Mouse (Mus musculus) C2C12 (cell line): Measurements from ENCODE around the gene Ubtd2. TPM values are rescaled to one million over a fixed set of nuclear protein-coding genes. Genes with fewer than 3 reads are reported as not detected.

ENCODE experiments used
- H3K27me3 ChIP-seq: one replicate; pipeline ENCODE4 v1.6.1; 2011; ENCODE audit not compliant: control insufficient read depth, insufficient read depth, insufficient read length
- H3K36me3 ChIP-seq: one replicate; pipeline ENCODE4 v1.6.1; 2011; ENCODE audit not compliant: control insufficient read depth, insufficient read depth
- H3K4me3 ChIP-seq: one replicate; pipeline ENCODE4 v1.5.1; 2011; ENCODE audit warnings: mild to moderate bottlenecking, control low read depth; ENCODE audit not compliant: poor library complexity, insufficient read depth, severe bottlenecking
- H3K79me2 ChIP-seq: one replicate; pipeline ENCODE4 v1.6.1; 2011; ENCODE audit not compliant: control insufficient read depth, insufficient read depth
- H3K79me3 ChIP-seq: one replicate; pipeline ENCODE4 v1.6.1; 2011; ENCODE audit warnings: low read depth, control low read depth
- H3ac ChIP-seq: one replicate; pipeline ENCODE3; 2011; ENCODE audit warnings: low read depth; ENCODE audit not compliant: control insufficient read depth, insufficient read length
- CEBPB ChIP-seq: IDR thresholded peaks from one replicate; pipeline ENCODE4 v1.6.1; 2011; ENCODE audit warnings: low read depth, mild to moderate bottlenecking, control low read depth, moderate library complexity
- CTCF ChIP-seq: IDR thresholded peaks from one replicate; pipeline ENCODE4 v1.5.1; 2011; ENCODE audit not compliant: control insufficient read depth, insufficient read depth, insufficient read length
- FOSL1 ChIP-seq: IDR thresholded peaks from one replicate; pipeline ENCODE4 v1.8.0; 2011; ENCODE audit warnings: mild to moderate bottlenecking, low read length; ENCODE audit not compliant: poor library complexity, insufficient read depth, severe bottlenecking
- MAX ChIP-seq: IDR thresholded peaks from one replicate; pipeline ENCODE4 v1.6.1; 2011; ENCODE audit warnings: mild to moderate bottlenecking, control low read depth
- MYOD1 ChIP-seq: IDR thresholded peaks from one replicate; pipeline ENCODE4 v1.6.1; 2011; ENCODE audit warnings: low read depth; ENCODE audit not compliant: control insufficient read depth, insufficient read length
- MYOG ChIP-seq: IDR thresholded peaks from one replicate; pipeline ENCODE4 v1.6.1; 2011; ENCODE audit not compliant: control insufficient read depth, insufficient read length; ENCODE audit errors: extremely low read depth
- USF1 ChIP-seq: IDR thresholded peaks from one replicate; pipeline ENCODE4 v1.6.1; 2011; ENCODE audit warnings: low read depth, mild to moderate bottlenecking, control low read depth, moderate library complexity
- polyA plus RNA-seq: library from polyadenylated mRNA; unstranded; fragments of >200 nt; fragmentation: generic; extraction: Trizol; gene quantifications from one replicate; pipeline ENCODE4 v1.2.1, GENCODE M21; 2012; ENCODE audit warnings: missing spikeins

The Ubtd2 gene
- polyA plus RNA-seq, 1 experiment, result 14.3 TPM

DNA sequence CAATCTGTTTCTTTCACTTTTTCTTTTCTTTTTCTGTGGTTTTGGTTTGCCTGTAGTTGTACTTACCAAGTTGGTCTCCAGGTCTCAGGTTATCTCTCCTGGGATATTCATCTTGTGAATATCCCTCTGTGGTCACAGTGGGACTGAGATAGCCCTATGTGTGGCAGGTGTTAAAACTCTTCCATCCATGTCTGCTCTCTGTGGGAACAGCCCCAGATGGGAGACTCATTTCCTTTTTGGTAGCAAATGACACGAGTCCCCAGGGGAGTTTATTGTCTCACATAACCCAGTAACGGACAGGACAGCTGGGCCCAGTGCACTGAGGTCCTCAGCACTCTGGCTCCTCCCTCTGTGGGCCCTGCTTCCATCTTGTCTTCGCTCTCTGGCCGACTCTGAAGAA is 94.9 kb downstream of the Ubtd2 start:
- Histone ChIP-seq H3K36me3 (peaks cover 2% of the 10 kb centered on the region), H3K79me2 (peaks cover 70% of the 10 kb centered on the region), H3K27me3 (no peaks in the 10 kb centered on the region), H3ac (no peak overlapping the region), H3K79me3 (peaks cover 15% of the 10 kb centered on the region), H3K4me3 (no peak overlapping the region)
- TF ChIP-seq FOSL1 (no peak), MYOD1 (peak; percentile 81)

DNA sequence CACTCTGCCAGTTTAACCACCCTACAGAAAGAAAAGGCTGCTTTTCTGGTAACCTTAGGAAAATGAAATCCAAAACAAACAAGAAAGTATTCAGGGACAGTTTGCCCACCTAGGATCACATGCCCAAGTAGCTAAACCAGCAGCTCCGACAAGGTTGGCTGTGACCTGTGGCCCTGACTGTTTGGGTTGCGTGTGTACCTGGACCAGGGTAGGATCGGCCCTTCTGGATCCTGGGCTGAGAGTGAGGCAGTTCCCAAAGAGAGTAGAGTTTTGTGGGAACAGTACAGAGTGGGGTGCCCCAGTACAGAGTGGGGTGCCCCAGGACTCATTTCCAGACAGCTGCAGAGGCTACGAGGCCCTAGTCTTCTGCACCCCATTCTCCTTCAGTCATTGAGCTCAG is 95.9 kb downstream of the Ubtd2 start:
- Histone ChIP-seq H3K36me3 (peaks cover 9% of the 10 kb centered on the region), H3K4me3 (no peak overlapping the region), H3K27me3 (no peaks in the 10 kb centered on the region), H3K79me3 (peaks cover 15% of the 10 kb centered on the region), H3K79me2 (peaks cover 72% of the 10 kb centered on the region), H3ac (no peak overlapping the region)
- TF ChIP-seq CEBPB, result no peak
- TF ChIP-seq MYOD1, result no peak
- TF ChIP-seq MAX, result no peak
- TF ChIP-seq FOSL1, result no peak
- TF ChIP-seq CTCF, result no peak
- TF ChIP-seq USF1, result no peak
- no peak for TF ChIP-seq MYOG

DNA sequence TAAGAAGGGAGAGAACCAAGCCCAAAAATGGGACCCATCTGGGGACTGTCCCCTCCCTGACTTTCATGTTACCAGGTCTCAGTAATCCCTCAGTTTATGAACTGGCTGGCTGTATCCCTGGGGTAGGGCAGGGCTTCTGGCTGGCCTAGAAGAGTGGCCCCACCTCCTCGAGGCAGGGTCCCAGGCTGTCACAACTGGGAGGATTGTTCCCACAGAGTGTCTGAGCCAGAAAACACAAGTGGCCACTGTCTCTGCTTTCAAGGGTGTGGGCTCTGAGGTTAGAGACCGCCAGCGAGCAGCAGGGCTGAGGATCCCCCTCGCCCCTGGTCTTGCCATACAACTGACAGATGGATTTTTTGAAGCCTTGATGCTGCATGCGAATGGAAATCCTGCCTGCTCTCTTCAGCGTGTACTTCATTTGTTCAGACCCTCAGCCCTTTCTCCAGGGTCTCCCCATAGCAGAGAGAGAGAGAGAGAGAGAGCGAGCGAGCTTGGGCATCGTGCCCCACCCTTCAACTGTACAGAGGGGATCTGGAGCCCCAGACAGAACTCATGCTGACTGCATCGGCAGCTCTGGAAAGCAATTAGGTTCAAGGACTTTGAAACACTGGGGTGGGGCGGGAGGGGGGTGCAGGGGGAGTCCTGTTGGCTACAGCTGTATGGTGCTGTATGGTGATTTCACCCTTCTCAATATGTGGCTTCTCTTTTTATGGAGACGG is 96.6 kb downstream of the Ubtd2 start:
- Histone ChIP-seq H3ac (no peak overlapping the region), H3K27me3 (no peaks in the 10 kb centered on the region), H3K36me3 (peaks cover 11% of the 10 kb centered on the region), H3K79me3 (peaks cover 18% of the 10 kb centered on the region), H3K4me3 (no peak overlapping the region), H3K79me2 (peaks cover 66% of the 10 kb centered on the region)
- TF ChIP-seq CTCF (no peak), USF1 (no peak), MYOD1 (no peak), MYOG (no peak), FOSL1 (no peak), MAX (no peak)

DNA sequence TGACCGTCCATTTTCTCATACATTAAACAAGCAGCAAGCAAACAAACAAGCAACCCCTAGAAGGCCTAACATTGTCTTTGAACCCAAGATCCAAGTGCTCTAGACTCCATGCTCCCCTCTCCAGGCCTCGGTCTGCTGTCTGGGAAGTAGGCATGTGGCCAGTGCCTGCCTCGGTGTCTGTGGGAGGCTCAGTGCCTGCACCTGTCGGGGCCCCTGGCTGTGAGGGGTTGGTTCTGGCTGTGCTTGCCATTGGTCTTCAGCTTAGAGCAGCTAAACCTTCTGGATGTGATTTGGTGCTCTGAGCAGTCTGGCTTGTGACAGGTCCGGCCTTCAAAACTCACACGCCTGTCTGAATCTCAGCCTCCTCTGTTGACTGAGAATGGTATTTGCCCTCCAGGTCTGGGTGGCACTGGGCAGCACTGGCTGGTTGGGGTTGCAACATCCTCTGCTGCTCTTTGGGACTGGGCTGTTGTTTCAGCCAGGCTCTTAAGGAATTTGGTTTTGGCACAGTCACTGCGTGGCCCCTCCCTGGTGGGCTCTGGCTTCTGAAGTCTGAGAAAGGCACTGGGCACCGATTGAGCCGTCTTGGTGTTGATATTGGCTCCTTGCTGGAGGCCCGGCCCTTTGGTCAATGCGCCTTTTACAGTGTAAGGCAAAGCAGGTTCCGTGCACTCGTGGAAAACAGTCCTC is 97.4 kb downstream of the Ubtd2 start:
- peaks cover 17% of the 10 kb centered on the region for H3K36me3 ChIP-seq
- H3ac ChIP-seq, result no peak overlapping the region
- TF ChIP-seq MYOD1 (peak; percentile 10), CEBPB (peak; percentile 78), USF1 (no peak)
- no peak overlapping the region for H3K4me3 ChIP-seq
- H3K79me2 ChIP-seq, result peaks cover 61% of the 10 kb centered on the region
- peaks cover 18% of the 10 kb centered on the region for H3K79me3 ChIP-seq
- no peaks in the 10 kb centered on the region for H3K27me3 ChIP-seq

DNA sequence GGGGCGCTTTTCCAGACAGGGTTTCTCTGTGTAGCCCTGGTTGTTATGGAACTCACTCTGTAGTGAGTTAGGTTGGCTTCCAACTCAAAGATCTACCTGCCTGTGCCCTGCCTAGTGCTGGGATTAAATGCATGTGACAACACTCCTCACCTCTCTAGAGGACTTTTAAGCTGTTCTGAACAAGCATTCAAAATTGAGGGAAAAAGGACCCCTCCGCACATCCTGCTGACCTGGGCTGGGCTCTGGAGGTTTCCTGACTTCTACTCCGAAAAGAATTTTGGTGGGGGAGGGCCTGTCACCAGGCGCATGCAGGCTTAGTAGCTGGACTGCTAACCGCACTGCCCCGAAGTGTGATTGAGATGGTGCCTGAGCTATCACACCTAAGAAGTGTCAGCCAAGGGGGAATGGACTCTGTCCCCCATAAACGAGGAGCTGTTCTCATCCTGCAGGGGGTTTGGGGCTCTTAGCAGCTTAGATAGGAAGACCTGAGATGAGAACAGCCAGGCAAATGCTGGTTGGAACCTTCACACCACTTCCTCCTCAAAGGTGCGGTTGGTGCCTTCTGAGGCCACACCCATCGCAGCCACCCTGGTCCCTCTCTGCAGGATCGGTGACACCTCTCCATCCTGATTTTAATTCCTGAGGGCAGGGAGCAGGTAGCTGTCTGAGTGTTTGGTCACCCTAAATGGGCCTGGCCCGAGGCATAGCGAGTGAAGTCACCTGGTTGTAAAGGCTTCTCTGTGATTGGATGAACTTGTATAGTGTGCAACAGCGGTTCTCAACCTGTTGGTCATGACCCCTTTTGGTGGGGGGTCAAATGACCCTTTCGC is 98.4 kb downstream of the Ubtd2 start:
- peaks cover 22% of the 10 kb centered on the region for H3K36me3 ChIP-seq
- H3ac ChIP-seq, result no peak overlapping the region
- no peak overlapping the region for H3K4me3 ChIP-seq
- peaks cover 55% of the 10 kb centered on the region for H3K79me2 ChIP-seq
- TF ChIP-seq MAX, result no peak
- TF ChIP-seq MYOD1, result no peak
- TF ChIP-seq FOSL1, result no peak
- no peak for TF ChIP-seq MYOG
- no peak for TF ChIP-seq USF1
- no peak for TF ChIP-seq CTCF
- no peak for TF ChIP-seq CEBPB
- H3K79me3 ChIP-seq, result peaks cover 18% of the 10 kb centered on the region
- H3K27me3 ChIP-seq, result no peaks in the 10 kb centered on the region
